Mouse (Mus musculus): ENCODE measurements around the gene Bricd5.
"Not testable (repeated sequence)": the region's sequence is repeated elsewhere in the genome, so short reads cannot be mapped to it uniquely, and the experiment has no call there.

The Bricd5 gene

GRCm38 (mm10) chr17:24473612-24474275 is at the start of gene Bricd5:
Gene Bricd5 (plus strand): TSS chr17:24473884.
- DNase-seq: no peak

- no peak for DNase-seq
These were observed 49.2 kb upstream of the Bricd5 start for GRCm38 (mm10) chr17:24424489-24424888.

- not testable (repeated sequence) for DNase-seq
These were observed 48.4 kb upstream of the Bricd5 start for GRCm38 (mm10) chr17:24425326-24425725.

GRCm38 (mm10) chr17:24425905-24426304 is 47.8 kb upstream of the Bricd5 start:
- DNase-seq: no peak

- DNase-seq: peak; percentile 97
These were observed 47.1 kb upstream of the Bricd5 start, which contains the start of gene Eci1 for GRCm38 (mm10) chr17:24426471-24427169. Gene Eci1 (plus strand): TSS chr17:24426641.

GRCm38 (mm10) chr17:24427170-24427557 is 46.5 kb upstream of the Bricd5 start:
- DNase-seq: no peak

GRCm38 (mm10) chr17:24429201-24429983 is 44.3 kb upstream of the Bricd5 start:
- DNase-seq: no peak

- DNase-seq: no peak
These were observed 36.7 kb upstream of the Bricd5 start for GRCm38 (mm10) chr17:24437016-24437415.

- no peak for DNase-seq
These were observed 33.3 kb upstream of the Bricd5 start for GRCm38 (mm10) chr17:24440377-24440776.

- no peak for DNase-seq
These were observed 32.5 kb upstream of the Bricd5 start for GRCm38 (mm10) chr17:24441148-24441547.

- no peak for DNase-seq
These were observed 31.6 kb upstream of the Bricd5 start for GRCm38 (mm10) chr17:24442107-24442506.

- DNase-seq: no peak
These were observed 31.0 kb upstream of the Bricd5 start, which contains the start of gene Dnase1l2 for GRCm38 (mm10) chr17:24442632-24443155. Gene Dnase1l2 (minus strand): TSS chr17:24443105.

- DNase-seq: peak; percentile 48
These were observed 30.3 kb upstream of the Bricd5 start for GRCm38 (mm10) chr17:24443409-24443808.

- DNase-seq: no peak
These were observed 27.1 kb upstream of the Bricd5 start for GRCm38 (mm10) chr17:24446590-24446989.

GRCm38 (mm10) chr17:24449507-24449906 is 24.2 kb upstream of the Bricd5 start:
- DNase-seq: no peak

GRCm38 (mm10) chr17:24451220-24451619 is 22.5 kb upstream of the Bricd5 start:
- DNase-seq: no peak

- no peak for DNase-seq
These were observed 20.3 kb upstream of the Bricd5 start for GRCm38 (mm10) chr17:24453372-24453771.

GRCm38 (mm10) chr17:24454218-24454755 is 19.4 kb upstream of the Bricd5 start:
- no peak for DNase-seq

- DNase-seq: peak; percentile 100
These were observed 18.7 kb upstream of the Bricd5 start for GRCm38 (mm10) chr17:24454756-24455522.

GRCm38 (mm10) chr17:24455523-24456206 is 18.0 kb upstream of the Bricd5 start:
- DNase-seq: peak; percentile 19

- peak; percentile 44 for DNase-seq
These were observed 12.1 kb upstream of the Bricd5 start for GRCm38 (mm10) chr17:24461580-24461979.
